Mouse (Mus musculus): ENCODE results near the gene Cmpk1. TPM values are rescaled to one million over a fixed set of nuclear protein-coding genes. Genes with fewer than 3 reads are reported as not detected.

The Cmpk1 gene
- 9.2 TPM for polyA plus RNA-seq (2015; fragmentation: Illumina TruSeq; extraction: RNeasy Lipid Tissue Mini Kit (QIAGEN cat#74804); ENCODE audit: insufficient read depth, low read depth, low replicate concordance)

DNA sequence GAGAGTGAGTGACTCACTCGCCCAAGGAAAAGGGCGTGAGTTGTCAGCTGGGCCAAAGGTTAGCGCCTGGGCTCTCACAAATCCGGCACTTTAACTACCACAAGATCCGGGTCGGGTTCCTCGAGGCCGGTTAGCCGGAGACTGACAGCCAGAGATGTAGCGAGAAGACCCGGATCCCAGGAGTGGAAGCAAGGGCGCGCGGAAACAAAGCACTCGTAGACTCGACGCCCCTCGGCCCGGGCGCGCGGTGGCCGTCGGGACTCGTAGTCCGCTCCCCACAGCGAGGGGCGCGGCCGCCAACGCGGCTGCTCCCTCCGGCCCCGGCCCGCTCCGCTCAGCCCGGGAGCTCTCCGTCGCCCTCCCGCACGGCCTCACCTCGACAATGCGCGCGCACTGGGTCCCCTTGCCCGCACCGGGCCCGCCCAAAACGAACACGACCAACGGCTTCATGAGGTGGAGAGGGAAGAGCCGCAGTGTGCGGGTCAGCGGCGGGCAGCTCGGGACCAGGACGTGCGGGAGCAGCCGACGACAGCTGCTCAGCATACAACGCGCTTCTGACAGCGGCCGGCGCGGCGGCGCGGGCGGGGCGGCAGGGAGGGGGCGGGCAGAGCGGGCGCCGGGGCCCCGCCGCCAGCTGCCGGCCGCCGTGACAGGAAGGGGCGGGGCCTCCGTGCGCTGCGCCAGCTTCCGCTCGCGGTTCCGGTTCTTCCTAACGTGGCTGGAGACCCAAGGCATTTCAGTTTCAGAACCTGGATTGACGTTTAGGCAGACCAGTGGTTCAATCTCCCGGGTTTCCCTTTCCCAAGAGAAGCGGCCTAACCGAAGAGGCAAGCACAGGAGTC lies at the start of gene Cmpk1:
Cmpk1 (minus strand) TSS at position 651 of the 842 bp plus-strand sequence.

DNA sequence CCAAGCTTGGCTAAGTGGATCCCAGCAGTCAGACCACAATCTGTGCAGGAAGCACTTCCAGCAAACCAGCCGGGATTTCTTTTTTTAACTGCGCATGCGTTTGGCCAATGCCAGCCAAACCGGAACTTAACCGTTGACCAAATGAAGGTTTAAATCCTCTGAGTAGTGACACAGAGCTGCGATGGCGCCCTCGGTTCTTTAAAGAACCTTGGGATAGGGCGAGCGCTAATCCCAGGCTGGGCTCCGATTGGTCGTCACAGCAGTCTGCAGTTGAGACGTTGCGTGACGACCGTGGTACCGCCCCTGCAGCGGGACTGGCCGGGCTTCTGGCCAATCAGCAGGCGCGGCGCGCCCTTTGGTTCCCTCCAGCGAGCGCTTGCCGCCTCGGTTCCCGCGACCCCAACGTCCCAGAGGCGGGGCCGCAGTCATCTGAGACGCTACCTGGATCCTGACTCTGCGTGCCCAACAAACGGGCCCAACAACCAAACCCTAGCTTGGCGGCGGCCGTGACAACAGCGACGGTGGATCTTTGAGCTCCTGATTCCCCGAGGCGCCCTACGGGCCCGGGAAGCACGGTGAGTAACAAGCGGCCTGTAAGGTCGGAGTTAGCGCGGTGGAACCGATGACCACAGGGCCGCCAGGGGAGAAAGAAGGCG lies 12.9 kb upstream of the Cmpk1 start, which contains the start of gene Stil:
Stil (plus strand) TSS at position 387 of the 656 bp plus-strand sequence.

DNA sequence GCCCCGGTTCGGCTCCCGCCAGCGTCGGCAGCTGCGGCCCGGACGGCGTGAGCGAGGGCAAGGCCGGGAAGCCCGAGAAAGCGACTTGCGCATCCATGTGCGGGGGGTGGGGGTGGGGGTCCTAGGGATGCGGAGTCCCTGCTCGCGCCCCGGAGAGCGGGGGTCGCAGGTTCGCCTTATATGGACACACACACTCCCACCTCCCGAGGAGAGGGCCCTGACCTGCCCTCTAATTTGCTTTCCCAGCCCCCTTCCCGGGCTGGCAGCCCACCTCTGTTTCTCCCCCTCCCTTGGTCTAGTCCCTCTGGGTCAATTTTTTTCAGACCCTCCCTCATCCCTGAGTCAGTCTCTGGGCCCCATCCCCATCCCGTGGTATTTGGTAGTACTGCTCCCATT lies 61.1 kb downstream of the Cmpk1 start, which contains the start of gene Foxe3:
Foxe3 (minus strand) TSS at position 97 of the 396 bp plus-strand sequence.

Other genes with a start within 250 kb of the Cmpk1 start
- not detected for gene Gm12830, start 165.5 kb downstream of the Cmpk1 start, polyA plus RNA-seq (2015; fragmentation: Illumina TruSeq; extraction: RNeasy Lipid Tissue Mini Kit (QIAGEN cat#74804); ENCODE audit: insufficient read depth, low read depth, low replicate concordance)
- gene Foxd2, start 78.4 kb downstream of the Cmpk1 start, polyA plus RNA-seq (2015; fragmentation: Illumina TruSeq; extraction: RNeasy Lipid Tissue Mini Kit (QIAGEN cat#74804); ENCODE audit: insufficient read depth, low read depth, low replicate concordance), result not detected
- gene Foxe3, start 61.2 kb downstream of the Cmpk1 start, polyA plus RNA-seq (2015; fragmentation: Illumina TruSeq; extraction: RNeasy Lipid Tissue Mini Kit (QIAGEN cat#74804); ENCODE audit: insufficient read depth, low read depth, low replicate concordance), result not detected
- gene Stil, start 12.9 kb upstream of the Cmpk1 start, polyA plus RNA-seq (2015; fragmentation: Illumina TruSeq; extraction: RNeasy Lipid Tissue Mini Kit (QIAGEN cat#74804); ENCODE audit: insufficient read depth, low read depth, low replicate concordance), result not detected
- gene Tal1, start 69.2 kb upstream of the Cmpk1 start, polyA plus RNA-seq (2015; fragmentation: Illumina TruSeq; extraction: RNeasy Lipid Tissue Mini Kit (QIAGEN cat#74804); ENCODE audit: insufficient read depth, low read depth, low replicate concordance), result 1.3 TPM
- gene Pdzk1ip1, start 101.5 kb upstream of the Cmpk1 start, polyA plus RNA-seq (2015; fragmentation: Illumina TruSeq; extraction: RNeasy Lipid Tissue Mini Kit (QIAGEN cat#74804); ENCODE audit: insufficient read depth, low read depth, low replicate concordance), result 18.4 TPM
- gene Cyp4x1, start 147.0 kb upstream of the Cmpk1 start, polyA plus RNA-seq (2015; fragmentation: Illumina TruSeq; extraction: RNeasy Lipid Tissue Mini Kit (QIAGEN cat#74804); ENCODE audit: insufficient read depth, low read depth, low replicate concordance), result not detected

Measured in pancreas, adult 10 weeks (tissue).